Mouse (Mus musculus) lung, postnatal 0 days (tissue): ENCODE results near the gene Syt7. TPM values are rescaled to one million over a fixed set of nuclear protein-coding genes. Genes with fewer than 3 reads are reported as not detected.

Experiments used
- ATAC-seq: fragments of 200-750 bp; cut with Nextera tagmentation; 2 replicates; pipeline ENCODE4 v1.8.0; 2017; ENCODE audit warnings: moderate library complexity
- DNase-seq: peaks from one replicate; pipeline ENCODE4 v3.0.0-alpha.2; 2016; ENCODE audit warnings: low spot score
- H3K27ac ChIP-seq: fragments of 300-500 bp; sonication (generic); 2 replicates; pipeline ENCODE4 v1.5.1; 2014; ENCODE audit warnings: antibody characterized with exemption, mild to moderate bottlenecking, low read length, mixed read lengths
- H3K27me3 ChIP-seq: fragments of 300-500 bp; sonication (generic); replicated peaks from 2 replicates; pipeline ENCODE4 v1.6.1; 2014; ENCODE audit warnings: low read length, mixed read lengths; ENCODE audit not compliant: insufficient read depth
- H3K36me3 ChIP-seq: fragments of 300-500 bp; sonication (generic); 2 replicates; pipeline ENCODE4 v1.6.1; 2014; ENCODE audit warnings: low read length, mixed read lengths; ENCODE audit not compliant: insufficient read depth
- H3K4me1 ChIP-seq: fragments of 300-500 bp; sonication (generic); 2 replicates; pipeline ENCODE4 v1.6.1; 2014; ENCODE audit warnings: antibody characterized with exemption, low read depth, low read length, mixed read lengths; ENCODE audit not compliant: insufficient read depth
- H3K4me2 ChIP-seq: fragments of 300-500 bp; sonication (generic); replicated peaks from 2 replicates; pipeline ENCODE4 v1.6.1; 2014; ENCODE audit warnings: low read depth, mild to moderate bottlenecking, low read length, moderate library complexity, mixed read lengths
- H3K4me3 ChIP-seq: fragments of 300-500 bp; sonication (generic); 2 replicates; pipeline ENCODE4 v1.5.1; 2014; ENCODE audit warnings: low read depth, low read length
- H3K9ac ChIP-seq: fragments of 300-500 bp; sonication (generic); replicated peaks from 2 replicates; pipeline ENCODE4 v1.6.1; 2014; ENCODE audit warnings: low read depth, mild to moderate bottlenecking
- H3K9me3 ChIP-seq: fragments of 300-500 bp; sonication (generic); 2 replicates; pipeline ENCODE4 v1.6.1; 2016; ENCODE audit warnings: low read length, mixed read lengths
- CTCF ChIP-seq: IDR thresholded peaks from 2 replicates; pipeline ENCODE4 v1.5.1; 2016; ENCODE audit warnings: antibody characterized with exemption, mild to moderate bottlenecking
- EP300 ChIP-seq: IDR thresholded peaks from 2 replicates; pipeline ENCODE4 v1.6.1; 2016; ENCODE audit warnings: antibody characterized with exemption, mild to moderate bottlenecking, control low read depth
- WGBS: fragments of 180-500 bp; shearing (Covaris S2); extraction: QIAGEN DNeasy Blood & Tissue Kit; methylation state at CpG from one replicate; pipeline ENCODE4 v1.1.7; 2014; 5-methylcytosine and 5-hydroxymethylcytosine counted together
- polyA plus RNA-seq: library from polyadenylated mRNA; unstranded; fragments of >200 nt; fragmentation: Nextera tagmentation; extraction: Ambion mirVana; gene quantifications from 2 replicates; pipeline ENCODE4 v1.2.1, GENCODE M21; 2015

Syt7 gene
- polyA plus RNA-seq, 1 experiment from 2014 or later, result 3.0 TPM

DNA sequence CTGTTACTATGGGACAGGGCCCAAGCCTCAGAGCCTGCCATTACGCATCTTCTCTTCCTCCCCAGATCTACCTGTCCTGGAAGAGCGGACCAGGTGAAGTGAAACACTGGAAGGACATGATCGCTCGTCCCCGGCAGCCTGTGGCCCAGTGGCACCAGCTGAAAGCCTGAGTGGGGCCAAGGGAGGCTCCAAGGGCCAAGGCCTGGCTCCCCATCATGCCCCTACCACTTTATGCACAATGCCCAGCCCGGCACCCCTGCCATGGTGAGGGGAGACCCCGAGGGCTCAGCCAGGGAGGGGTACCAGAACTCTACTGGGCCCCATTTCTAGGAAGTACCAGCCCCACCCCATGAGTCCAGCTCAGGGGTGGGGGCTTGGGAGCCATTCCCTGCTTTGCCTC lies 59.4 kb downstream of the Syt7 start:
- Histone ChIP-seq H3K9me3 (no peaks in the 10 kb centered on the region), H3K27me3 (no peaks in the 10 kb centered on the region), H3K4me1 (no peaks in the 10 kb centered on the region), H3K4me3 (no peak overlapping the region), H3K9ac (no peak overlapping the region), H3K36me3 (no peaks in the 10 kb centered on the region; the same call in 1 of the 2 replicates), H3K27ac (no peak overlapping the region), H3K4me2 (no peak overlapping the region)
- no peak for DNase-seq
- 85% methylated on average over 7 of the region's 7 CpGs for WGBS
- TF ChIP-seq CTCF (no peak), EP300 (no peak)
- ATAC-seq, result no peak

DNA sequence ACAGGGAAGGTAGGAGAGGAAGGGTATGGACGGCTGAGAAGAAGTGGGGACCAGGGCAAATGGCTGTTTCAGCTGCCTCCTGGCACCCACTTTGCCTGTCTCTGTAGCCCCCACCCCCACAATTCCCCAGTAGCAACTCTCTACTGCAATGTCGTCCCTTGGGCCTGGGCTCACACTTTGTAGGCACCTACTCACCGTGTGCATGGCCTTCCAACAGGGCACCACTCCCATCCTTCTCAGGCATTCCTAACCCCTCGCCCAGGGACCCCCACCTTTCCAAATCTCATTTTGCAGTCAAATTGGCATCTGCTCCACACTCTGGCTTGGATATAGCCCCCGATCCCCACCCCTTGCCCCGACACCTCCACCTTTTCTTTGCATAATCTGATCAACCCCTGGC lies 60.3 kb downstream of the Syt7 start:
- ATAC-seq (peak; percentile 10), DNase-seq (no peak)
- H3K9ac ChIP-seq, result no peak overlapping the region
- H3K36me3 ChIP-seq, result no peaks in the 10 kb centered on the region; the same call in 1 of the 2 replicates
- no peaks in the 10 kb centered on the region for H3K9me3 ChIP-seq
- WGBS, result 42% methylated on average over 6 of the region's 6 CpGs
- no peak for TF ChIP-seq EP300
- no peak for TF ChIP-seq CTCF
- no peaks in the 10 kb centered on the region for H3K4me1 ChIP-seq
- H3K27me3 ChIP-seq, result no peaks in the 10 kb centered on the region
- H3K4me2 ChIP-seq, result no peak overlapping the region
- no peak overlapping the region for H3K27ac ChIP-seq
- H3K4me3 ChIP-seq, result no peak overlapping the region

DNA sequence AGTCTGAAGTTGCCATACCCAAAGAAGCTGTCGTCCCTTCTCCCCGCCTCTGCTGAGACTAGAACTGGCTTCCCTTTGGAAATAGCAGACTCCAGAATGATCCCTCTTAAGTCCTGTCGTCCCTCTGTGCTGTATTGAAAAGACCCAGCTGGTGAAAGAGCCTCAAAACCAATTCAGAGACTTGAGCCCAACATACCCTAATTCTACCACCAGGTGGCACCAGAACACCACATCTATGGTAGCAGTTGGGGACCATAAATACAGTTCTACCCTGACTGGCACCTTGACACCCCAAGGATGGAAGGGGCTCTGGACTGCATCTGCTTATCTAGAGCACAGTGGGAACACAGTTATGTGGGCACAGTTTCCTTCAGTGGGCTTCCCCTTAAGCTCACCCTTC lies 60.8 kb downstream of the Syt7 start:
- H3K4me2 ChIP-seq, result no peak overlapping the region
- peak; percentile 89 for DNase-seq
- H3K36me3 ChIP-seq, result no peaks in the 10 kb centered on the region; the same call in 1 of the 2 replicates
- no peak overlapping the region for H3K27ac ChIP-seq
- no peaks in the 10 kb centered on the region for H3K4me1 ChIP-seq
- H3K9me3 ChIP-seq, result no peaks in the 10 kb centered on the region
- no peak overlapping the region for H3K9ac ChIP-seq
- H3K4me3 ChIP-seq, result no peak overlapping the region
- TF ChIP-seq CTCF (peak; percentile 98), EP300 (no peak)
- no peaks in the 10 kb centered on the region for H3K27me3 ChIP-seq
- 0% methylated on average over 3 of the region's 3 CpGs for WGBS
- ATAC-seq, result peak; percentile 77

DNA sequence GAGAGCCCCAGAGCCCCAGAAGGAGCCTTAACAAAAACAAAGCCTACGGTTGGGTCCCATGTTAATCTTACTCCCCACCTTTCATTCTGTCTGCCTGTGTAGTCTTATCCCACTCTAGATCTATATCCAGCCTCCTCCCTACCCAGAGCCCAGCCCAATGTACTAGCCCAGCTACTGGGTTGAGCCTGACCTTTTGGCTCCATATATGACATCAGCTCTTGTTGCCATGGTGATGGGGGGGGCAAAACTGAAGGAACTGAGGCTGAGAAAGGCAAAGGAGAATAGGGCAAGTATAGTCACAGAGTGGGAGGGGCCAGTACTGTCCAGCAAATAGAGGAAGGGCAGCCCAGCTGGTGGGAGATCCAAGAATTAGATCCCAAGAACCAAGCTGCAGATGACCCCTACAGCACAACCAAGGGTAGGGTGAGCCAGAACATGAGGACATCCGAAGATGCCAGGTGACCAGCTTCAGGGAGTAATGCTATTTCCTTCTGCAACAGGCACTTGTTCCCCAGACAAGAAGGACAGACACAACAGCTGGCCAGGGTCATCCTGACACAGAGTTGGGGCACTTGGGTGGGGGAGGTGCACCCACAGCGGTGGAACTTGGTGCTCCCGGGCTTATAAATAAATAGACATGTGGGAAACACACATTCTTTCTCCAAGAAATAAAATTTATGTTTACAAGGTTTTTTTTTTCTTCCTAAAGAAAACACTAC lies 66.0 kb downstream of the Syt7 start:
- Histone ChIP-seq H3K4me1 (peaks cover 6% of the 10 kb centered on the region), H3K4me2 (no peak overlapping the region), H3K9me3 (no peaks in the 10 kb centered on the region), H3K4me3 (no peak overlapping the region), H3K27me3 (peaks cover 23% of the 10 kb centered on the region), H3K27ac (no peak overlapping the region), H3K9ac (no peak overlapping the region), H3K36me3 (no peaks in the 10 kb centered on the region)
- TF ChIP-seq EP300, result no peak
- ATAC-seq, result no peak
- no peak for DNase-seq
- WGBS, result 44% methylated on average over 4 of the region's 4 CpGs

DNA sequence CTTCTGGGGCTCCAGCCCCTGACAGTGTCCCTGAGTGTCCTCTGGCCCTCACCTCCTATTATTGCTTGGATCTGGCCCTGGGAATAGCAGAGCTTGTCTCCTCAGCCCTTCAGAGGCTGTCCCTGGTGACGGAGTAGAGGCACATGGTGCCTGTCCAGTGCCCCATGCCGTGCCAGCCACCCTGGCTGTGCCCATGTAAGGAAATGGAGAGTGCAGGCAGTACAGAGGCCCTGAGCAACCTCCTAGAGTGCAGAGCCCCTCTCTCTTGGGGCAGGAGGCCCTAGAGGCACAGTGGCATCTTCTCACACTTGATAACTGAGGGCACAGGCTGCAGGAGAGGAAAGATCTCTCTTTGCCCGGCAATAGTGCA lies 66.5 kb downstream of the Syt7 start:
- H3K9me3 ChIP-seq, result no peaks in the 10 kb centered on the region
- DNase-seq (no peak), ATAC-seq (no peak)
- WGBS, result 74% methylated on average over 3 of the region's 3 CpGs
- TF ChIP-seq EP300 (no peak), CTCF (no peak)
- H3K4me3 ChIP-seq, result no peak overlapping the region
- peaks cover 6% of the 10 kb centered on the region for H3K4me1 ChIP-seq
- H3K36me3 ChIP-seq, result no peaks in the 10 kb centered on the region
- H3K27me3 ChIP-seq, result peaks cover 24% of the 10 kb centered on the region
- H3K4me2 ChIP-seq, result no peak overlapping the region
- no peak overlapping the region for H3K27ac ChIP-seq
- H3K9ac ChIP-seq, result no peak overlapping the region

DNA sequence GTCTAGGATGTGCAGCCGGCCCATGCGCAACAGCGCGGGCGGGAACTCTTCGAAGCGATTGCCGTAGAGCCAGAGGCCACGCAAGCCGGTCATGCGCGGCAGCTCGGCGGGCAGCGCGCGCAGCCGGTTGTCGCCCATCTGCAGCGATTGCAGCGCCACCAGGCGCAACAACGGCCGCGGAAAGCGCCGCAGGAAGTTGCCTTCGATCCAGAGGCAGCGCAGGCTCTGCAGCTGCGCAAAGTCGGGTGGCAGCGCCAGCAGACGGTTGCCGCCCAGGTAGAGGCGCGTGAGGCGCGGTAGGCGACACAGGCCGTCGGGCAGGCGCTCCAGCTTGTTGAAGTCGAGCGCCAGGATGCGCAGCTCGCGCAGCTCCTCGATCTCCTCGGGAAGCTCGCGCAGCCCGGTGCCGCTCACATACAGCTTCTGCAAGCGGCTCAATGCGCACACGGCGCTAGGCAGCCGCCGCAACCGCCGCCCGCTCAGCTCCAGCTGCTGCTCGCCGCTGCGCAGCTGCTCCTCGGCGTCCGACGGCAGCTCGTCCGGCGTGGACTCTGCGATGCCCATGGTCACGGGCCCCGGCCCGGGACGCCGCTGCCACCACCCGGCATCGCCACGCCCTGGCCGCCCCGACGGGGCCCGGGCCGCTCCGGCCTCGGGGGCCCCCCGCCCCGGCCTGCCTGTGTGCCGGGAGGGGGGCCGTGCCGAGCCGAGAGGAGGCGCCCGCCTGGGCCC lies 68.0 kb downstream of the Syt7 start, which contains the start of gene Lrrc10b:
Gene Lrrc10b (minus strand): TSS at position 722 of the 732 bp plus-strand sequence.
- TF ChIP-seq EP300 (no peak), CTCF (peak; percentile 66)
- ATAC-seq (peak; percentile 59), DNase-seq (peak; percentile 78)
- under 1% methylated on average over 70 of the region's 96 CpGs for WGBS
- peaks cover 6% of the 10 kb centered on the region for H3K4me1 ChIP-seq
- peak within 1 kb of the TSS; percentile 20; the same call in 1 of the 2 replicates for H3K27ac ChIP-seq
- peak within 1 kb of the TSS; percentile 72 for H3K4me2 ChIP-seq
- H3K9ac ChIP-seq, result no peak within 1 kb of the TSS
- peak within 1 kb of the TSS; percentile 41 for H3K4me3 ChIP-seq
- H3K36me3 ChIP-seq, result no peaks in the 10 kb centered on the region
- H3K9me3 ChIP-seq, result no peaks in the 10 kb centered on the region
- peaks cover 29% of the 10 kb centered on the region for H3K27me3 ChIP-seq
